Mouse (Mus musculus) heart, postnatal 0 days (tissue): ENCODE data around the gene Cask.

Experiments used
- CTCF ChIP-seq: IDR thresholded peaks from 2 replicates; pipeline ENCODE4 v1.5.1; 2016; ENCODE audit warnings: antibody characterized with exemption, control low read depth, low read depth
- EP300 ChIP-seq: IDR thresholded peaks from 2 replicates; pipeline ENCODE4 v1.6.1; 2016; ENCODE audit warnings: antibody characterized with exemption, low read depth

GRCm38 (mm10) chrX:13616726-13617125 is 234.4 kb downstream of the Cask start:
- TF ChIP-seq CTCF (no peak), EP300 (no peak)
